Mouse (Mus musculus): Measurements from ENCODE around the gene BC117090. TPM values are rescaled to one million over a fixed set of nuclear protein-coding genes. Genes with fewer than 3 reads are reported as not detected.
"Not testable (repeated sequence)": the region's sequence is repeated elsewhere in the genome, so short reads cannot be mapped to it uniquely, and the experiment has no call there.

Gene BC117090
- not detected in 2 replicates for polyA plus RNA-seq (2012; rRNA removed)

DNA sequence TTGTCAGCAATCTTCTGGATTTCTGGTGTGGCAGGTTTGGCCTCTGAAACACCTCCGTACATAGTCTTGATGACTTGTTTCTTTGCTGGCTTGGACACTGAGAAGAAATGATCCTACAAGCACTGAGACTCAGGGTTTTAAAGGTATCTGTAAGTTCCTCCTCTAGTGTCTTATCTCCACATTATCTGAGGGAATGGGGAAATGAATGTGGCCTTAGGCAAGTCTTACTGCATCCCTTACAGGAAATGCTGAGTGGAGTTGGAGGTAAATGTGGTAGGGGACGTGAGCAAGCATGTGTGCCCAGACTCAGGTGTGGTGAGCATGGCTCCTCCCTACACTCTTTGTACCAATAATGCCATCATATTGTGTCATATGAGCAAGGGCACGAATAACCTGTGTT lies at the start of gene BC117090:
Gene BC117090, minus strand, starts transcription at position 101 of the 400 bp plus-strand sequence.
- Histone ChIP-seq H3K4me3 (ENCODE audit: extremely low read depth, insufficient read depth, insufficient read length) (no peak within 1 kb of the TSS), H3K4me1 (ENCODE audit: control insufficient read depth, insufficient read depth, insufficient read length) (no peaks in the 10 kb centered on the region), H3K27ac (ENCODE audit: insufficient read depth, low read length) (no peak within 1 kb of the TSS), H3K27me3 (ENCODE audit: control insufficient read depth, insufficient read depth, low read length) (no peaks in the 10 kb centered on the region), H3K36me3 (ENCODE audit: control insufficient read depth, insufficient read depth, low read length) (no peaks in the 10 kb centered on the region)
- 51% methylated on average over 3 of the region's 3 CpGs for WGBS
- no peak for DNase-seq (ENCODE audit: low read depth in 1 of 2, low spot score in 2 of 2)
- no peak for TF ChIP-seq POLR2A (IDR thresholded peaks at IDR 0.05; ENCODE audit: low read depth, low read length)
- no peak for TF ChIP-seq CTCF (IDR thresholded peaks at IDR 0.05; ENCODE audit: extremely low read depth, insufficient read depth, insufficient read length, insufficient replicate concordance)

DNA sequence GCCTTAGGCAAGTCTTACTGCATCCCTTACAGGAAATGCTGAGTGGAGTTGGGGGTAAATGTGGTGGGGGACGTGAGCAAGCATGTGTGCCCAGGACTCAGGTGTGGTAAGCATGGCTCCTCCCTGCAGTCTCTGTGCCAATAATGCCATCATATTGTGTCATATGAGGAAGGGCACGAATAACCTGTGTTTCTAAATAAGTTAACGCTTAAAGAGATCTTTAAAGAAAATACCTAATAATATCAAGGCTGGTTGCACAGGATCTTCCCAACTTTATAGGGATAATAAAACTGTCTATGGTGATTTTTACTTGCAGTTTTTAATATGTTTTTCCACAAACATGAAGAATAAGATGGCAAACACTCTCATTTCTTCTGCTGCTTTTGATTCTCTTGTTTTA lies 33.5 kb upstream of the BC117090 start, which contains the start of gene BC100530:
Gene BC100530, minus strand, starts transcription at position 101 of the 400 bp plus-strand sequence.
- not testable (repeated sequence) for H3K36me3 ChIP-seq (ENCODE audit: control insufficient read depth, insufficient read depth, low read length); DNase-seq (ENCODE audit: low read depth in 1 of 2, low spot score in 2 of 2); H3K27me3 ChIP-seq (ENCODE audit: control insufficient read depth, insufficient read depth, low read length); H3K4me1 ChIP-seq (ENCODE audit: control insufficient read depth, insufficient read depth, insufficient read length); H3K4me3 ChIP-seq (ENCODE audit: extremely low read depth, insufficient read depth, insufficient read length); H3K27ac ChIP-seq (ENCODE audit: insufficient read depth, low read length)
- 59% methylated on average over 3 of the region's 3 CpGs for WGBS

DNA sequence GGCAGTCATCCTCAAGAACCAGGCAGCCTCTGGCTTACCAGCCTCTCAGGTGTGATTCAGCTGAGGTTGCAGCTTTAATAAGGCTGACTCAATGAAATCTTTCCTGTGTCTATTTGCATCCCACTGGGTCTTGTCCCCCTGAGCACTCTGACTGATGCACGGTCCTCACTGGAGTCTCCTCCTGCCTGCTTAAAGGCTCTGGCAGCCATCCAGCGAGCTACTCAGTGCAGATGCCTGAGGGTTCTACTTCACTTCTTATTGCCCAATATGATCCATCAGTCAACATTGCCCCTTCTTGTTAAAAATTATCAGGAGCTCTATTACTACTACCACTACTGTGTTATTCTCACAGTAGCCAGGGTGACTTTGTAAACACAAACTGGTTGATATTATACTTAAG lies 3.0 kb upstream of the BC117090 start:
- no peak overlapping the region for H3K4me3 ChIP-seq (ENCODE audit: extremely low read depth, insufficient read depth, insufficient read length)
- DNase-seq (ENCODE audit: low read depth in 1 of 2, low spot score in 2 of 2) = no peak
- WGBS = 73% methylated on average over 2 of the region's 2 CpGs
- H3K27me3 ChIP-seq (ENCODE audit: control insufficient read depth, insufficient read depth, low read length) = no peaks in the 10 kb centered on the region
- no peaks in the 10 kb centered on the region for H3K4me1 ChIP-seq (ENCODE audit: control insufficient read depth, insufficient read depth, insufficient read length)
- no peak for TF ChIP-seq POLR2A (IDR thresholded peaks at IDR 0.05; ENCODE audit: low read depth, low read length)
- TF ChIP-seq CTCF (IDR thresholded peaks at IDR 0.05; ENCODE audit: extremely low read depth, insufficient read depth, insufficient read length, insufficient replicate concordance) = no peak
- no peak overlapping the region for H3K27ac ChIP-seq (ENCODE audit: insufficient read depth, low read length)
- no peaks in the 10 kb centered on the region for H3K36me3 ChIP-seq (ENCODE audit: control insufficient read depth, insufficient read depth, low read length)

DNA sequence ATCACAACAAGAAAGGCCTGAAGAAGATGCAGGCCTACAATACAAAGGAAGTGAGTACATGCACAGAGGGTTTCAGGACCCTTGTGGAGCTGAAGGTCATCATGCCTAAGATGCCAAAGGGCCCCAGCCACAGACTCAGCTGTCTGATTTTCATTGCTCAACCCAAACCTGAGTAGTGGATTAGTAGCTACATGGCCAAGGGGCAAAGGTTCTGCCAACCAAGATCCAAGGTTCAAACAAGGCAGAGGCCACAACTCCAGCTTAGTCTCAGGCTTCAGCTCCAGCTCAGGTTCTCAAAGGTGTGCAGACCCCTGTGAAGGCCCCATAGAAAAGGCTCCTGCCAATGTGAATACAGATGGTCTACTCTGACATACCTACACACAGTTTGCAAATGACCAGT lies 14.8 kb downstream of the BC117090 start:
- Histone ChIP-seq H3K4me1 (ENCODE audit: control insufficient read depth, insufficient read depth, insufficient read length) (no peaks in the 10 kb centered on the region), H3K36me3 (ENCODE audit: control insufficient read depth, insufficient read depth, low read length) (no peaks in the 10 kb centered on the region), H3K4me3 (ENCODE audit: extremely low read depth, insufficient read depth, insufficient read length) (no peak overlapping the region), H3K27ac (ENCODE audit: insufficient read depth, low read length) (no peak overlapping the region), H3K27me3 (ENCODE audit: control insufficient read depth, insufficient read depth, low read length) (no peaks in the 10 kb centered on the region)
- no peak for DNase-seq (ENCODE audit: low read depth in 1 of 2, low spot score in 2 of 2)
- TF ChIP-seq POLR2A (IDR thresholded peaks at IDR 0.05; ENCODE audit: low read depth, low read length) (no peak), CTCF (IDR thresholded peaks at IDR 0.05; ENCODE audit: extremely low read depth, insufficient read depth, insufficient read length, insufficient replicate concordance) (no peak)

DNA sequence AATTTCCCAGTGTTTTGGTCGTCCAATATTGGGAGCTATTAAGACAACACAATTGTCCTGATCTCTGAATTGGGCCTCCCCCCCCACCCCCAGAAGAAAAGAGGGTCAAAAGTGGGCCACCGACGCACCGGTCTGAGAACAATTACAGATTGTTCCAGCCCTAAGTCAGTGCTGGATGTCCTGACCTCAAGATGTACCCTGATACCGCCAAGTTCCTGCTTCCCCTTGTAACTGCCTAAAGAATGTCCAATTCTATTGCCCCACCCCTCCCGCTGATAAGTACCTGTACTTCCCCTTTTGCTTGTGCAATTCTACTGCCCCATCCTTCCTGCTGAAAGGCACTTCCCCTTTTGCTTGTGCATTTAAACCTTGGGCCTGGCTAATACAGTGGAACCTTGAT lies 18.0 kb downstream of the BC117090 start:
- 82% methylated on average over 6 of the region's 6 CpGs for WGBS
- not testable (repeated sequence) for H3K27me3 ChIP-seq (ENCODE audit: control insufficient read depth, insufficient read depth, low read length); H3K36me3 ChIP-seq (ENCODE audit: control insufficient read depth, insufficient read depth, low read length); DNase-seq (ENCODE audit: low read depth in 1 of 2, low spot score in 2 of 2); H3K27ac ChIP-seq (ENCODE audit: insufficient read depth, low read length); H3K4me3 ChIP-seq (ENCODE audit: extremely low read depth, insufficient read depth, insufficient read length); H3K4me1 ChIP-seq (ENCODE audit: control insufficient read depth, insufficient read depth, insufficient read length)

DNA sequence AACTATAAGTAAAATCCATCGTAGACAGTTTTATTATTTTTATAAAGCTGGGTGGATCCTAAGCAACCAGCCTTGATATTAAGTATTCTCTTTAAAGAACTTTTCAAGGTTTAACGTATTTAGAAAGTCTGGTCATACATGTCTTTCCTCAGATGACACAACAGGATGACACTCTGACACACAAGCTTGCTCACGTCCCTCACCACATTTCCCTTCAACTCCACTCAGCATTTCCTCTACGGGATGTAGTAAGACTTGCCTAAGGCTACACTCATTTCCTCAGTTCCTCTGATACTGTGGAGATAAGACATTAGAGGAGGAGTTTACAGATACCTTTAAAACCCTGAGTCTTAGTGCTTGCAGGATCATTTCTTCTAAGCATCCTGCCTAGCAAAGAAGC lies 26.5 kb downstream of the BC117090 start:
- TF ChIP-seq CTCF (IDR thresholded peaks at IDR 0.05; ENCODE audit: extremely low read depth, insufficient read depth, insufficient read length, insufficient replicate concordance) (no peak), POLR2A (IDR thresholded peaks at IDR 0.05; ENCODE audit: low read depth, low read length) (no peak)
- Histone ChIP-seq H3K27ac (ENCODE audit: insufficient read depth, low read length) (no peak overlapping the region), H3K36me3 (ENCODE audit: control insufficient read depth, insufficient read depth, low read length) (no peaks in the 10 kb centered on the region), H3K27me3 (ENCODE audit: control insufficient read depth, insufficient read depth, low read length) (no peaks in the 10 kb centered on the region), H3K4me3 (ENCODE audit: extremely low read depth, insufficient read depth, insufficient read length) (no peak overlapping the region), H3K4me1 (ENCODE audit: control insufficient read depth, insufficient read depth, insufficient read length) (no peaks in the 10 kb centered on the region)
- DNase-seq (ENCODE audit: low read depth in 1 of 2, low spot score in 2 of 2) = no peak
- 47% methylated on average over 4 of the region's 4 CpGs for WGBS

DNA sequence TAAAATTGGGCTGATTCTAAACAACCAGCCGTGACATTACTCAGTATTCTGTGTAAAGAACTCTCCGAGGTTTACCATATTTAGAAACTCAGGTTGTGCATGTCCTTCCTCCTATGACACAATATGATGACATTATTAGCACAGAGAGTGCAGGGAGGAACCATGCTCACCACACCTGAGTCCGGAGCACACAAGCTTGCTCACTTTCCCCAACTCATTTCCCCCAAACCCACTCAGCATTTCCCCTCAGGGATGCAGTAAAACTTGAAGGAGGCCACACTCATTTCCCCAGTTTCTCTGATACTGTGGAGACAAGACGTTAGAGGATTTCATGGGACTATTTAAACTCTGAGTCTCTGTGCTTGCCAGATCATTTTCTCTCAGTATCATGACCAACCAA lies 45.0 kb downstream of the BC117090 start:
- no peak for DNase-seq (ENCODE audit: low read depth in 1 of 2, low spot score in 2 of 2)
- H3K4me3 ChIP-seq (ENCODE audit: extremely low read depth, insufficient read depth, insufficient read length) = no peak overlapping the region
- H3K4me1 ChIP-seq (ENCODE audit: control insufficient read depth, insufficient read depth, insufficient read length) = no peaks in the 10 kb centered on the region
- TF ChIP-seq POLR2A (IDR thresholded peaks at IDR 0.05; ENCODE audit: low read depth, low read length) (no peak), CTCF (IDR thresholded peaks at IDR 0.05; ENCODE audit: extremely low read depth, insufficient read depth, insufficient read length, insufficient replicate concordance) (no peak)
- H3K36me3 ChIP-seq (ENCODE audit: control insufficient read depth, insufficient read depth, low read length) = no peaks in the 10 kb centered on the region
- H3K27ac ChIP-seq (ENCODE audit: insufficient read depth, low read length) = no peak overlapping the region
- H3K27me3 ChIP-seq (ENCODE audit: control insufficient read depth, insufficient read depth, low read length) = no peaks in the 10 kb centered on the region
- 57% methylated on average over 4 of the region's 4 CpGs for WGBS

DNA sequence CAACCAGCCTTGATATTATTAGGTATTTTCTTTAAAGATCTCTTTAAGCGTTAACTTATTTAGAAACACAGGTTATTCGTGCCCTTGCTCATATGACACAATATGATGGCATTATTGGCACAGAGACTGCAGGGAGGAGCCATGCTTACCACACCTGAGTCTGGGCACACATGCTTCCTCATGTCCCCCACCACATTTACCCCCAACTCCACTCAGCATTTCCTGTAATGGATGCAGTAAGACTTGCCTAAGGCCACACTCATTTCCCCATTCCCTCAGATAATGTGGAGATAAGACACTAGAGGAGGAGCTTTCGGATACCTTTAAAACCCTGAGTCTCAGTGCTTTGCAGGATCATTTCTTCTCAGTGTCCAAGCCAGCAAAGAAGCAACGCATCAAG lies 57.3 kb downstream of the BC117090 start, which contains the start of gene Stfa1:
Gene Stfa1, plus strand, starts transcription at position 156 of the 400 bp plus-strand sequence.
- H3K27me3 ChIP-seq (ENCODE audit: control insufficient read depth, insufficient read depth, low read length); H3K4me1 ChIP-seq (ENCODE audit: control insufficient read depth, insufficient read depth, insufficient read length); DNase-seq (ENCODE audit: low read depth in 1 of 2, low spot score in 2 of 2); H3K36me3 ChIP-seq (ENCODE audit: control insufficient read depth, insufficient read depth, low read length); H3K4me3 ChIP-seq (ENCODE audit: extremely low read depth, insufficient read depth, insufficient read length); H3K27ac ChIP-seq (ENCODE audit: insufficient read depth, low read length): not testable (repeated sequence)
- WGBS = 80% methylated on average over 4 of the region's 4 CpGs

Other genes with a start within 250 kb of the BC117090 start
- gene Csta1, start 203.1 kb downstream of the BC117090 start, polyA plus RNA-seq (2012; rRNA removed) = not detected in 2 replicates
- 0.48 TPM in 1 of 2 replicates, not detected in the other for gene Stfa2l1, start 177.5 kb downstream of the BC117090 start, polyA plus RNA-seq (2012; rRNA removed)
- gene Gm5483, start 150.1 kb downstream of the BC117090 start, polyA plus RNA-seq (2012; rRNA removed) = not detected in 2 replicates
- not detected in 2 replicates for gene Gm5416, start 123.9 kb downstream of the BC117090 start, polyA plus RNA-seq (2012; rRNA removed)
- not detected in 2 replicates for gene 2010005H15Rik, start 112.9 kb downstream of the BC117090 start, polyA plus RNA-seq (2012; rRNA removed)
- not detected in 2 replicates for gene Stfa1, start 57.4 kb downstream of the BC117090 start, polyA plus RNA-seq (2012; rRNA removed)
- not detected in 2 replicates for gene BC100530, start 33.4 kb upstream of the BC117090 start, polyA plus RNA-seq (2012; rRNA removed)
- gene Stfa2, start 74.1 kb upstream of the BC117090 start, polyA plus RNA-seq (2012; rRNA removed) = not detected in 2 replicates
- gene Stfa3, start 121.1 kb upstream of the BC117090 start, polyA plus RNA-seq (2012; rRNA removed) = not detected in 2 replicates
- 0.01 and 0.02 TPM in 2 replicates for gene Casr, start 227.8 kb upstream of the BC117090 start, polyA plus RNA-seq (2012; rRNA removed)

Data from spleen, adult 2 months (tissue).